Mouse (Mus musculus) kidney, postnatal 0 days (tissue): ENCODE data around the gene Map3k7. TPM values are rescaled to one million over a fixed set of nuclear protein-coding genes. Genes with fewer than 3 reads are reported as not detected.

ENCODE experiments used
- ATAC-seq: fragments of 200-750 bp; cut with Nextera tagmentation; replicated peaks from 2 replicates; pipeline ENCODE4 v1.8.0; 2017; ENCODE audit warnings: low read depth, moderate number of reproducible peaks, moderate TSS enrichment, moderate library complexity; ENCODE audit not compliant: low FRiP score
- DNase-seq: peaks from one replicate; pipeline ENCODE4 v3.0.0-alpha.2; 2016; ENCODE audit warnings: low spot score
- H3K27ac ChIP-seq: fragments of 300-500 bp; sonication (generic); 2 replicates; pipeline ENCODE4 v1.5.1; 2014; ENCODE audit warnings: mild to moderate bottlenecking
- H3K27me3 ChIP-seq: fragments of 300-500 bp; sonication (generic); 2 replicates; pipeline ENCODE4 v1.6.1; 2014; ENCODE audit warnings: low read length, mixed read lengths; ENCODE audit not compliant: insufficient read depth
- H3K36me3 ChIP-seq: fragments of 300-500 bp; sonication (generic); 2 replicates; pipeline ENCODE4 v1.6.1; 2014; ENCODE audit warnings: low read length, mixed read lengths; ENCODE audit not compliant: insufficient read depth
- H3K4me1 ChIP-seq: fragments of 300-500 bp; sonication (generic); replicated peaks from 2 replicates; pipeline ENCODE4 v1.6.1; 2014; ENCODE audit warnings: antibody characterized with exemption, low read length, mixed read lengths; ENCODE audit not compliant: insufficient read depth
- H3K4me2 ChIP-seq: fragments of 300-500 bp; sonication (generic); 2 replicates; pipeline ENCODE4 v1.6.1; 2014; ENCODE audit warnings: mild to moderate bottlenecking, low read length, moderate library complexity, mixed read lengths
- H3K4me3 ChIP-seq: fragments of 300-500 bp; sonication (generic); replicated peaks from 2 replicates; pipeline ENCODE4 v1.5.1; 2014; ENCODE audit warnings: low read depth, low read length
- H3K9ac ChIP-seq: fragments of 300-500 bp; sonication (generic); 2 replicates; pipeline ENCODE4 v1.6.1; 2014; ENCODE audit warnings: low read depth, low read length
- H3K9me3 ChIP-seq: fragments of 300-500 bp; sonication (generic); replicated peaks from 2 replicates; pipeline ENCODE4 v1.6.1; 2016; ENCODE audit warnings: low read length, inconsistent platforms, mixed read lengths
- CTCF ChIP-seq: IDR thresholded peaks from 2 replicates; pipeline ENCODE4 v1.5.1; 2016; ENCODE audit warnings: antibody characterized with exemption, low read depth, mild to moderate bottlenecking, moderate library complexity
- WGBS: fragments of 180-500 bp; shearing (Covaris S2); extraction: QIAGEN DNeasy Blood & Tissue Kit; methylation state at CpG from one replicate; pipeline ENCODE4 v1.1.7; 2014; 5-methylcytosine and 5-hydroxymethylcytosine counted together
- polyA plus RNA-seq: library from polyadenylated mRNA; unstranded; fragments of >200 nt; fragmentation: Nextera tagmentation; extraction: Ambion mirVana; gene quantifications from 2 replicates; pipeline ENCODE4 v1.2.1, GENCODE M21; 2015

Map3k7 gene
- polyA plus RNA-seq, 1 experiment from 2014 or later, result 21.8 TPM

- DNase-seq (peak; percentile 31), ATAC-seq (no peak)
- no peak overlapping the region for H3K4me2 ChIP-seq
- no peaks in the 10 kb centered on the region for H3K36me3 ChIP-seq
- TF ChIP-seq CTCF, result no peak
- no peak overlapping the region for H3K4me3 ChIP-seq
- H3K9ac ChIP-seq, result no peak overlapping the region
- no peaks in the 10 kb centered on the region; the same call in 1 of the 2 replicates for H3K4me1 ChIP-seq
- 39% methylated on average over 4 of the region's 4 CpGs for WGBS
- no peak overlapping the region for H3K27ac ChIP-seq
- H3K9me3 ChIP-seq, result no peaks in the 10 kb centered on the region
- H3K27me3 ChIP-seq, result no peaks in the 10 kb centered on the region
Measured at GRCm38 (mm10) chr4:31941616-31942015, 22.3 kb upstream of the Map3k7 start.

- H3K27me3 ChIP-seq, result no peaks in the 10 kb centered on the region
- 93% methylated on average over 2 of the region's 2 CpGs for WGBS
- no peak overlapping the region for H3K9ac ChIP-seq
- no peak for DNase-seq
- no peaks in the 10 kb centered on the region for H3K36me3 ChIP-seq
- no peak overlapping the region for H3K27ac ChIP-seq
- TF ChIP-seq CTCF, result no peak
- no peak for ATAC-seq
- no peaks in the 10 kb centered on the region for H3K4me1 ChIP-seq
- no peak overlapping the region for H3K4me2 ChIP-seq
- H3K9me3 ChIP-seq, result no peaks in the 10 kb centered on the region
- H3K4me3 ChIP-seq, result no peak overlapping the region
Measured at GRCm38 (mm10) chr4:31943045-31943444, 20.9 kb upstream of the Map3k7 start.

GRCm38 (mm10) chr4:31964194-31964875 lies 438 bp downstream of the Map3k7 start:
- Histone ChIP-seq H3K36me3 (no peaks in the 10 kb centered on the region), H3K9ac (peak overlapping the region; percentile 91), H3K4me1 (peaks cover 16% of the 10 kb centered on the region), H3K27ac (peak overlapping the region; percentile 97), H3K9me3 (no peaks in the 10 kb centered on the region), H3K27me3 (no peaks in the 10 kb centered on the region), H3K4me3 (peak overlapping the region; percentile 81), H3K4me2 (peak overlapping the region; percentile 84)
- 1% methylated on average over 47 of the region's 47 CpGs for WGBS
- DNase-seq, result peak; percentile 11
- ATAC-seq, result no peak; the same call in 1 of the 2 replicates
- no peak for TF ChIP-seq CTCF

GRCm38 (mm10) chr4:31965208-31965607 lies 1.3 kb downstream of the Map3k7 start:
- WGBS, result 43% methylated on average over 2 of the region's 2 CpGs
- H3K9ac ChIP-seq, result peak overlapping the region; percentile 91; the same call in 1 of the 2 replicates
- H3K4me3 ChIP-seq, result peak overlapping the region; percentile 81; the same call in 1 of the 2 replicates

GRCm38 (mm10) chr4:31971437-31971836 lies 7.5 kb downstream of the Map3k7 start:
- Histone ChIP-seq H3K4me2 (no peak overlapping the region), H3K27ac (no peak overlapping the region), H3K9me3 (no peaks in the 10 kb centered on the region), H3K9ac (no peak overlapping the region), H3K4me3 (no peak overlapping the region), H3K36me3 (no peaks in the 10 kb centered on the region), H3K27me3 (no peaks in the 10 kb centered on the region), H3K4me1 (no peaks in the 10 kb centered on the region)
- no peak for DNase-seq
- ATAC-seq, result no peak
- TF ChIP-seq CTCF, result no peak
- WGBS, result 79% methylated on average over 1 of the region's 1 CpGs

More at GRCm38 (mm10) chr4:31965208-31965607, 1.3 kb downstream of the Map3k7 start:
- peaks cover 16% of the 10 kb centered on the region for H3K4me1 ChIP-seq
- H3K27me3 ChIP-seq, result no peaks in the 10 kb centered on the region
- no peak overlapping the region for H3K27ac ChIP-seq
- DNase-seq, result no peak
- H3K9me3 ChIP-seq, result no peaks in the 10 kb centered on the region
- no peaks in the 10 kb centered on the region for H3K36me3 ChIP-seq
- peak overlapping the region; percentile 84 for H3K4me2 ChIP-seq
- no peak for TF ChIP-seq CTCF
- ATAC-seq, result no peak

GRCm38 (mm10) chr4:31972181-31972580 lies 8.3 kb downstream of the Map3k7 start:
- Histone ChIP-seq H3K36me3 (0 out of 2 replicates have a peak, but pooled peaks cover 3% of the 10 kb centered on the region), H3K27me3 (no peaks in the 10 kb centered on the region), H3K27ac (no peak overlapping the region), H3K4me1 (no peaks in the 10 kb centered on the region), H3K9me3 (no peaks in the 10 kb centered on the region), H3K4me3 (no peak overlapping the region), H3K4me2 (no peak overlapping the region), H3K9ac (no peak overlapping the region)
- peak; percentile 20 for DNase-seq
- TF ChIP-seq CTCF, result peak; percentile 67
- ATAC-seq, result no peak
- 48% methylated on average over 6 of the region's 6 CpGs for WGBS
